Mouse (Mus musculus): ENCODE measurements around the gene Cwh43.

Gene Cwh43

DNA sequence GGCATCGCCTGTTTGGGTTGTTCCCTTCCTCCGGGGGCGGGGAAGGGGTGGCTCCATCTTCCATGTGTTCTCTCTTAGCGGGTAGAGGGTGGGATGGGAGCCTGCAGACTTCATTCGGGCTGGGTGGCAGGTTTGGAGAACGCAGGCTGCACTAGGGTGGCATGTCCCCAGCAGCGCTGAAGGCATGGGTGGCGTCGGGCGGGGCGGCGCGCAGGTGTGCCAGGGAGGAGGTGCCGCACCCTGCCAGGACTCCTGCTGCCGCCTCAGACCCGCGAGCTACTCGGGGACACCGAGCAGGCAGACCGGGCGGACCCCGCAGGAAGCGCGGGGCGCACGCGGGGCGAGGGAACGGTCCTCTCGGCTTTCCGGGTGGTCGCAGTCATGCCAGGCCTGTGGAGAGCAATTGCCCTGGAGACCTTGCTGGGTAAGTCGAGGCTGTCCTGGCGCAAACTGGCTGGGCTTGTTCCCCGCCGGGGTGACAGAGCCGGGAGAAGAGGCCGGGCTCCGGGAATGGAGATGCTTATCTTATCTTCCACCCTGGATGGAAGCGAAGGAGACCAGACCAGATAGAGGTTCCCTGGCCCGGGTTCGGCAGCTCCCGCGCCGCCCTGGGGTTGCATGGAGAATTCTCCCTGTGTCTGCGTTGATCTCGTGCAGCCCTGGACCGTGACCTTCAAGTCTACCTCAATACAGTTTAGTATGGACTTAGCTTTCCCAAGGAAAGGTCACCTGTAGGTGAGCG, at the start of gene Cwh43:
Gene Cwh43, plus strand, starts transcription at position 95 of the 742 bp plus-strand sequence.
- peak; percentile 68 for DNase-seq (ENCODE audit: low read depth, low spot score)

DNA sequence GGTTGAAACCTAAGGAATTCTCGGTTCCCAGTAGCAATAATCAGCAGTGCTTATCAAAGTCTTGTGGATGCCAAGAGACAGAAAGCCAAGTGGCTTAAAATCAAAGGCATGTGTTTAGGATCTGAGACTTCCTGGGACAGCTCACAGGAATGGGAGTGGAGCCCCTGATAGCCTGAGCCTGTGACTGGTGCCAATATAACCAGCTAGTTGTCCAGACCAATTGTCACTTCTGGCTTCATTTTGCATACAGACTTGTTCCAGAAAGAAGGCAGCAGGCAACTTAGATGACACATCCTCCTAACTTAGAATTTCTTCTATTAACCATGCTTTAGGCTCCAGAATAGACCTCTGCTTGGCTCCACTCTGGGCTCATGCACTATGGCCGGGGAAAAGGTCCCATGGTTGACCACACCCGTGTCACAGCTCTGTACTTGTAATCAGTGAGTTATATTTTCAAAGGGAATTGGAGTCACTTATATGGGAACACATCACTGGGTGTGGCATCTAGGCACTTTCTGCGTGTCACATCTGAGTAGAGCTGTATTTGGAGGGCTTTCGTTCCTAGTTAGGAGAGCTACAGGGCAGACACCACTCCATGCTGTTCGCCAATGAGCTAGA, 46.6 kb upstream of the Cwh43 start:
- DNase-seq (ENCODE audit: low read depth, low spot score): no peak

GRCm38 (mm10) chr5:73359752-73360141, 46.1 kb upstream of the Cwh43 start:
- DNase-seq (ENCODE audit: low read depth, low spot score): peak; percentile 93

DNA sequence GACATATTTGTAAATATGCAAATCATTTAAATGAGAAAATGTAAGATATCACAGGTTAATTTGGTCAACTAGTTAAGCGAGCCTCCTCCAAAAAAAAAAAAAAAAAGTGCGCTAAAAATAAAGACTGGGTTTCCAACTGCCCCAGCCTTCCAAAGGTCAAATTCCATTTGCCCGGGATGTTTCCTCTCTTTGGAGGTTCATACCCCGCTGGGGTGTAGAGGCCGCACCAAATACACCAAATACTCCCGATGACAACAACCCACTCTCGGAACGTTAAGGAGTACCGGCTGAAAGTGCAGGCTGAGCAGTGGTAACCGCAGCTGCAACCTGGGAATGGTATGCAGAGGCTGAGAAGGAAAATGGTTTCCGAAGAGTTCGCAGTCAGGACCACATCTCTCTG, 45.6 kb upstream of the Cwh43 start:
- DNase-seq (ENCODE audit: low read depth, low spot score): no peak

DNA sequence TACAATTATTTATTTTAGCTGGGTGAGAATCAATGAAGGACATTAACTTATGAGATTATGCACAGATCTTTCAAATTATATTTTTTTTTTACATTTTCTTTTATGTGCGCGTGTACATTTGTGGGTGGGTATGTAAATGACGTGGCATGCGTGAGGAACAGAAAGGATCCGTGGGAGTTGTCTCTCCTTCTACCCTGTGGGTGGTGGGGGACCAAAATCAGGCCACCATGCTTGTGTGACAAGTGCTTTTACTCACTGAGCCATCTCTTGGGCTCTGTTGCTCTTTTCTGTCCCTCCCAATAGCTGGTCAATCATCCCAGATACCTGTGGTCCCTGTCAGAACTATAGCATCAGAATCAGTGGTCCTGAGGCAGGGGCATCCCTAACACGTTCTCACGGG, 43.5 kb upstream of the Cwh43 start:
- peak; percentile 58 for DNase-seq (ENCODE audit: low read depth, low spot score)

GRCm38 (mm10) chr5:73362791-73363190, 43.1 kb upstream of the Cwh43 start:
- peak; percentile 50 for DNase-seq (ENCODE audit: low read depth, low spot score)

DNA sequence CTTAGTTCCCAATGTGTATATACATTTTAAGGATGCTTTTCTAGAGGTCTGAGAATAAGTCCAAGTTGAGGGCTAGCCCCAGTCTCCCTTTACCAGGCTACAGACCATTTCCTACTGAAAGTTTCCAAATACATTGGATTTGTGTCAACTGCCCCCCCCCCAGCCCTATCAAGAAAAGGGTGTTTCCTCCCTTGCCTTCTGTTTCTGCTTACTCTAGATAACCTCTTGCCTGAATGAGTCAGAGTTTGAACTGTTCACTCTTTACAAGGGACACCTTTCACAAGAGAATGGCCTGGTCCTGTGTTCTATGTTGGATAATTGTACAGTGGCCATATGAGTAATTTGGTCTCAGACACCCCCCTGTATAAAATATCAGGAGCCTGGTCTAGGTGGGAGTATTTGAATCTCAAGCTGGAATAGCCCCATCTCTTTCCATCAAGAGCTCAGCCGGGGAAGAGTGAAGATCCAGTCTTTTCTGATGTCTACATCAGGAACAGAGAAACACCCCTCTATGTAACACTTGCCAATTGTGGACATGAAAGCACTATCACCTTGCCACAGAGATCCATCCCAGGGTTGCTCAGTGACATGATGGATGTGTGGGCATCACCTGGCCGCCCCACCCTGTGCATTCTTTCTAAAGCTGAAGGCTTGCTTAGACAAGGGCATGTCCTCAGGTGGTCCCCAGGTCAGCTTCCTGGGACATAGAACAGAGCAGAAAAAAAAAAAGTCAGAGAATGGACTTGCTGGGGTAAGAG, 41.6 kb upstream of the Cwh43 start:
- no peak for DNase-seq (ENCODE audit: low read depth, low spot score)

DNA sequence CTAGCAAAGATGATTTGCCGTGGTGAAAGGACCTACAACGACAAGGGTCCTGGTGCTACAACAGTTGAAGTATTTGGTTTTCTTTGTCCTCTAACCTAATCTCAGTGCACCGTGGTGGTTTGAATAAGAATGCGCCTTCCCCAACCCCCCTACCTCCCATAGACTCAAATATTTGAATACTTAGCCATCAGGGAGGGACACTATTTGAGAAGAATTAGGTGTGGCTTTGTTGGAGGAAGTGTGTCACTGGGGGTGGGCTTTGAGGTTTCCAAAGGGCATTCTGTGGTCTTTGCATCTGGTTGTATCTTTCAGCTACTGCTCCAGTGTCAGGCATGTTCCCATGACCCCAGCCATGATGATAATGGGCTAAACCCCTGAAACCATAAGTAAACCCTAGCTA, 38.0 kb upstream of the Cwh43 start:
- DNase-seq (ENCODE audit: low read depth, low spot score): no peak

GRCm38 (mm10) chr5:73368845-73369447, 36.9 kb upstream of the Cwh43 start:
- DNase-seq (ENCODE audit: low read depth, low spot score): peak; percentile 77

DNA sequence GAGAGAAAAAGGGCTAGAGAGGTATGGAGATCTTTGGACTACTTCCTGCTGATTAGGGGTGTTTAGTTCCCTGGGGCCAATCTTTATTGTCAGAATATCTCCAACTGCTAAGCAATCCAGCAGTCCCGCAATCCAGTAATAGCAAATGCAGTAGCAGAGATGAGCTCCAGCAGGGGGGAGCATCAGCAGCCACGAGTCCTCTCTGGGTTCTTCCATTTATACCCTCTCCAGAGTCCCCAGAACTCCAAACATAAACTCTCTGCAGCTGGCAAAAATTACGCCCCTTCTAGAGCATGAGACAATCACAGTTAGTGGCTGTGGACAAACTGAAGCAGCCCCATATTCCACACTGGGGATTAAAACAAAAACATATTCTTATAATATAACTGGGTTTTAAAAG, 36.1 kb upstream of the Cwh43 start:
- DNase-seq (ENCODE audit: low read depth, low spot score): peak; percentile 59

- no peak for DNase-seq (ENCODE audit: low read depth, low spot score)
These were observed 33.3 kb upstream of the Cwh43 start for GRCm38 (mm10) chr5:73372601-73373000.

- peak; percentile 72 for DNase-seq (ENCODE audit: low read depth, low spot score)
These were observed 32.7 kb upstream of the Cwh43 start for GRCm38 (mm10) chr5:73373184-73373583.

- no peak for DNase-seq (ENCODE audit: low read depth, low spot score)
These were observed 29.8 kb upstream of the Cwh43 start for GRCm38 (mm10) chr5:73376041-73376440.

GRCm38 (mm10) chr5:73376491-73376890, 29.4 kb upstream of the Cwh43 start:
- DNase-seq (ENCODE audit: low read depth, low spot score): no peak

GRCm38 (mm10) chr5:73379908-73380307, 26.0 kb upstream of the Cwh43 start:
- DNase-seq (ENCODE audit: low read depth, low spot score): peak; percentile 92

GRCm38 (mm10) chr5:73380829-73381228, 25.0 kb upstream of the Cwh43 start:
- peak; percentile 48 for DNase-seq (ENCODE audit: low read depth, low spot score)

DNA sequence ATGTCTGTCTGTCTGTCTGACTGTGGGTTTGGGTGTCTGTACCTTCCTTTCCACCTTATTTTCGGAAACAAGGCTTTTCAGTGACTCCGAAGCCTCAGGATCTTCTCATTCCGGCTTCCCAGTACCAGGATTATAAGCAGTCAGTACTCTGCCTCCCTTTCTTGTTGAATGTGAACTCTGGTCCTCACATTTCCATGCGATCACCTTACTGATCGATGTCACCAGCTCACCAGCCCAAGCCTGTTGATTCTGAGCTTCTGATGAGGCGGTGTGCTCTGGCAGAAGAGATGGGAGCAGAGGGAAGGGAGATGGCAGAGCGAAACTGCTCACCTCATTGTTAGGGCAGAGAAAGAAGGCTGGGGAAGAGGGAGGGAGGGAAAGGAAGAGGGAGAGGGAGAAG, 24.4 kb upstream of the Cwh43 start:
- no peak for DNase-seq (ENCODE audit: low read depth, low spot score)

DNA sequence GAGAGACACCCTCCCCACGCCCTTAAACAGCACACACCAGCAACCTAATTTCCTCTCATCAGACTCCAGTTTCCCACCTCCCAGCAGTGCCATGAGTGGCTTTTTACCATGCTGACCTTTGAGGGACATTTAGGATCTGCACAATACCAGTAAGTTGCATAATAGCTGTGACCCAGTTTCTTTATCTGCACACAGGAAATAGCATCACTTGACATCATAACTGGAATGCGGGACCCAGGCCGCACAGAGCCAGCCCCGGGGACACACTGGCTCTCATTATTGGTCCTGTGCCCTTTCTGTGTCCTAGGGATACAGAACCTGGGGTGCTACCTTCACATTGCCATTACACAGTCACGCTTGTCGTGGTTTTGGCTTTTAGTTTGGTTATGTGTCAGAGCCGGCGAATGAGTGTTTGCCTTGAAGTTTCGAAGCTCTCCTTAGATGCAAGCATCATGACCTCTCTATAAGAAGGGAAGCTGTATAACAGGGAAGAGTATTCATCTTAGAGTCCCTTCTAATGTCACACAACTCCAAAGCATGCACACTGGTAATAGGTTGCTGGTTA, 23.8 kb upstream of the Cwh43 start:
- no peak for DNase-seq (ENCODE audit: low read depth, low spot score)

DNA sequence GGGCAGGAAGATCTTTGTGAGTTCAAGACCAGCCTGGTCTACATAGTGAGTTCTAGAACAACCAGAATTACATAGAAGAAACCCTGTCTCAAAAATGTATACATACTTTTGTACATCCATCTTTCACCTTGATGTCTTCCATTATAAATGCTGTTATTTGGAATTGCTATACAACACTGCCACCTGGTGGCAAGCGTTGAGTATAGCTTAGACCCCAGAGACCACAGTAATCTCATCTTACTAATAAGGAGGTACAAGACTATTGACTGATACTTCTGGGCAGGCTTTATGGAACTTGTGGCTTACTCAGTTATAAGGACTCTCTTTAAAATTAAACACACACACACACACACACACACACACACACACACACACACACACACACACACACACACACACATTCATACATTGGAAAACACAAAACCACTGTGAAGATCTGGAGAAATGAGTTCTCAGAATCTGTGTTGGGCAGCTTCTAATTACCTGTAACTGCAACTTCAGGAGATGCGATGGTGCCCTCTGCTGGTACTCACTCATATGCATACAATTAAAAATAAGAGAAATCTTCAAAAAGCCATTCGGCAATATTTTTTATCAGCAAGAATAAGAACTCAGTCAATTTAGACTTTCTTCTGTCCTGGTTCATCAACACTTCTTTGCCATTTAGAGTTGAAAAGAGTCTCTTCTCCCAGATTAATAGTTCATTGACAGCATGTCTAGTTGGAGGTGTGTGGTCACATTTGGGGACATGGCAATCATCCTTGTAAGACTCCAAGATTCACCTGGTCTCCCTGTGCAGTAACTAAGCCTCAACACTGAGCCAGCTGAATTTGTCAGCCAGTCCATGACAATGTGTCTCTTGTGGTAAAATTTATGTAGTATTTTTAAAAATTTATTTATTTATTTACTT, 22.9 kb upstream of the Cwh43 start:
- peak; percentile 80 for DNase-seq (ENCODE audit: low read depth, low spot score)

DNA sequence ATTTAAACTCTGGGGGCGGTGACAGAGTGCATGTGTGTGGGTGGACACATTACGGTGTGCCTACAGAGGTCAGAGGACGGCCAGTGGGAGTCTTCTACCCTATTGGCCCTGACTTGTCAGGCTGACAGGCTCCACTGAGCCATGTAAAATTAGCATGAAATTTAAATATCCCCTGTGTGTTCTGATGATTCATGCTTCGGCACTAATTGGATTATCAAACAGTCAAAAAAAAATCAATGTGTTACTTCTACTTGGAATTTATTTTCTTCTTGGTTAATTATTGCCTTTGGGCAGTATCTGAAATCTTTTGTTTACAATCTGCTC, 22.3 kb upstream of the Cwh43 start:
- DNase-seq (ENCODE audit: low read depth, low spot score): no peak

DNA sequence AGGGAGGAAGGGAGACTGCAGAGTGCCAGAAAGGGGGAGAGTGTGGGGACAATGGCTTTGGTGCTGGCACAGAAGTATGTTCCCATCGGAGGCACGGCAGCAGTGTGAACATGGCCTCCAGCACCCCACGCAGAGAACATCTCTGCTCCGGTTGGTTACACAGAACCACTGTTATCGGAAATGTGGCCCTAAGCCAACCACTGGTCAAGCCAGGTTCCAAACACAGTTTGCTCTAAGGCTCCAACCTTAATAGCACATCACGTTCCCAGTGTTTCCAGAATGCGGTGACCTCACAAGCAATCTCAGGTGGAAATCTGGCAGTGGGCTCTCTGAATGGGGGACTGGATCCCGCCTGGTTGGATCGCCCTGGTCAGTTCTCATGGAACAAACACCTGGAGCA, 12.8 kb upstream of the Cwh43 start:
- no peak for DNase-seq (ENCODE audit: low read depth, low spot score)

Measured in brain, adult 2 months (tissue).